Mouse (Mus musculus) bone marrow macrophage, adult 2 months (primary cell): Measurements from ENCODE around the gene Psmb8.

Experiments used
- CTCF ChIP-seq: IDR thresholded peaks from 2 replicates; pipeline ENCODE4 v1.5.1; 2012; ENCODE audit warnings: low read depth, mild to moderate bottlenecking, low read length, moderate library complexity
- POLR2A ChIP-seq: IDR thresholded peaks from 2 replicates; pipeline ENCODE4 v1.6.1; 2012; ENCODE audit warnings: mild to moderate bottlenecking, low read depth, low read length, borderline replicate concordance

DNA sequence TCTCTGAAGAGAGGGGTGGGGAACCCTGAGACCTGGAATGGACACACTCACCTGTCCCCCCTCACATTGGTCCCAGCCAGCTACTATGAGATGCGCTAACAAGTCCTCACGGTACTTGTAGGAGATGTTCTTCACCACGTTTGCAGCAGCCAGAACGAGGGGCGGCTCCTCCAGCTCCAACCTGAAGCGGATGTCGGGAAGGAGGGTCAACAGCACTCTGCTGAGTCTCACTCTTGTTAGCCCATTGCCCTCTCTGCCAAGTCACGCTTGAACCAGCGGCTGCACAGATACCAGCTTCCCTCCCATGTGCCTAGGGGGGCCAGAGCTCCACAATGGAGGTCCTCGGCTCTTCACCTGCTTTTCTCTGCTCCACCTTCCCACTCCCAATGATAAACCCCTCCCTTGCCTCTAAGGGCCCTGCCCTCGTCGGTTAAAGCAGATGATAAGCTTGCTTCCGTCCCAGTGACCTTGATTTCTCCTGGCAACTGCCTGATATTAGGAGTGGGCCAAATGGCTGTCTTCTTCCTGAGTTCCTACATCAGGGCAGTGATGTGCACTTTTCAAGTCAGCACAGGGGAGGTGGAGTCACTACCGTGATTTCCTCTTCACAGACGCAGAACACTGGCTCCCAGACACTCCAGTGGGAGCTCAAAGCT lies 13.8 kb upstream of the Psmb8 start:
- TF ChIP-seq POLR2A (no peak), CTCF (no peak)
